Mouse (Mus musculus): ENCODE data around the gene Adam12.
A peak's percentile ranks its signal among the peaks of the same experiment; 100 is the strongest.

The Adam12 gene

GRCm38 (mm10) chr7:134081307-134082072 is 150.5 kb downstream of the Adam12 start:
- DNase-seq (ENCODE audit: low read depth, low spot score): no peak

- DNase-seq (ENCODE audit: low read depth, low spot score): no peak
Measured at GRCm38 (mm10) chr7:134079980-134080725, 151.8 kb downstream of the Adam12 start.

GRCm38 (mm10) chr7:134077684-134078083 is 154.3 kb downstream of the Adam12 start:
- no peak for DNase-seq (ENCODE audit: low read depth, low spot score)

GRCm38 (mm10) chr7:134073011-134073410 is 158.9 kb downstream of the Adam12 start:
- no peak for DNase-seq (ENCODE audit: low read depth, low spot score)

GRCm38 (mm10) chr7:134071153-134071885 is 160.6 kb downstream of the Adam12 start:
- no peak for DNase-seq (ENCODE audit: low read depth, low spot score)

GRCm38 (mm10) chr7:134062629-134063028 is 169.3 kb downstream of the Adam12 start:
- no peak for DNase-seq (ENCODE audit: low read depth, low spot score)

- no peak for DNase-seq (ENCODE audit: low read depth, low spot score)
Measured at GRCm38 (mm10) chr7:134052486-134052885, 179.5 kb downstream of the Adam12 start.

- DNase-seq (ENCODE audit: low read depth, low spot score): no peak
Measured at GRCm38 (mm10) chr7:134050371-134050770, 181.6 kb downstream of the Adam12 start.

GRCm38 (mm10) chr7:134046376-134046775 is 185.6 kb downstream of the Adam12 start:
- DNase-seq (ENCODE audit: low read depth, low spot score): no peak

- DNase-seq (ENCODE audit: low read depth, low spot score): no peak
Measured at GRCm38 (mm10) chr7:134043576-134043975, 188.4 kb downstream of the Adam12 start.

- no peak for DNase-seq (ENCODE audit: low read depth, low spot score)
Measured at GRCm38 (mm10) chr7:134042614-134043013, 189.3 kb downstream of the Adam12 start.

- DNase-seq (ENCODE audit: low read depth, low spot score): no peak
Measured at GRCm38 (mm10) chr7:134033939-134034338, 198.0 kb downstream of the Adam12 start.

GRCm38 (mm10) chr7:134032959-134033366 is 199.0 kb downstream of the Adam12 start:
- DNase-seq (ENCODE audit: low read depth, low spot score): no peak

- DNase-seq (ENCODE audit: low read depth, low spot score): no peak
Measured at GRCm38 (mm10) chr7:134031787-134032186, 200.2 kb downstream of the Adam12 start.

- no peak for DNase-seq (ENCODE audit: low read depth, low spot score)
Measured at GRCm38 (mm10) chr7:134031256-134031655, 200.7 kb downstream of the Adam12 start.

GRCm38 (mm10) chr7:134028281-134028830 is 203.6 kb downstream of the Adam12 start:
- DNase-seq (ENCODE audit: low read depth, low spot score): no peak

- no peak for DNase-seq (ENCODE audit: low read depth, low spot score)
Measured at GRCm38 (mm10) chr7:134027020-134027415, 204.9 kb downstream of the Adam12 start.

GRCm38 (mm10) chr7:134026200-134027019 is 205.5 kb downstream of the Adam12 start:
- peak; percentile 8 for DNase-seq (ENCODE audit: low read depth, low spot score)

- DNase-seq (ENCODE audit: low read depth, low spot score): no peak
Measured at GRCm38 (mm10) chr7:134022157-134022885, 209.6 kb downstream of the Adam12 start.

- no peak for DNase-seq (ENCODE audit: low read depth, low spot score)
Measured at GRCm38 (mm10) chr7:134015226-134015625, 216.7 kb downstream of the Adam12 start.
